Mouse (Mus musculus) forebrain, embryonic 10.5 days (tissue): ENCODE results near the gene Dcps. TPM values are rescaled to one million over a fixed set of nuclear protein-coding genes. Genes with fewer than 3 reads are reported as not detected.
A peak's percentile ranks its signal among the peaks of the same experiment; 100 is the strongest.

Source experiments
- DNase-seq: peaks from one replicate; pipeline ENCODE4 v3.0.0-alpha.2; 2017; ENCODE audit warnings: low spot score; ENCODE audit errors: extremely low spot score
- H3K27ac ChIP-seq: fragments of 300-500 bp; sonication (generic); 2 replicates; pipeline ENCODE4 v1.5.1; 2016; ENCODE audit warnings: mild to moderate bottlenecking
- H3K27me3 ChIP-seq: fragments of 300-500 bp; sonication (generic); 2 replicates; pipeline ENCODE4 v1.6.1; 2016; ENCODE audit warnings: mild to moderate bottlenecking; ENCODE audit not compliant: poor library complexity, severe bottlenecking
- H3K36me3 ChIP-seq: fragments of 300-500 bp; sonication (generic); replicated peaks from 2 replicates; pipeline ENCODE4 v1.6.1; 2016; ENCODE audit warnings: mild to moderate bottlenecking, moderate library complexity
- H3K4me1 ChIP-seq: fragments of 300-500 bp; sonication (generic); 2 replicates; pipeline ENCODE4 v1.6.1; 2016
- H3K4me3 ChIP-seq: fragments of 300-500 bp; sonication (generic); 2 replicates; pipeline ENCODE4 v1.5.1; 2016; ENCODE audit warnings: mild to moderate bottlenecking, moderate library complexity
- H3K9me3 ChIP-seq: fragments of 300-500 bp; sonication (generic); 2 replicates; pipeline ENCODE4 v1.6.1; 2016; ENCODE audit warnings: mild to moderate bottlenecking, moderate library complexity
- WGBS: fragments of 180-500 bp; shearing (Covaris S2); methylation state at CpG from one replicate; pipeline ENCODE4 v1.1.7; 2016; 5-methylcytosine and 5-hydroxymethylcytosine counted together
- polyA plus RNA-seq: library from polyadenylated mRNA; unstranded; fragments of >200 nt; fragmentation: Nextera tagmentation; extraction: Ambion mirVana; gene quantifications from 2 replicates; pipeline ENCODE4 v1.2.1, GENCODE M21; 2016

Dcps gene
- polyA plus RNA-seq, 1 experiment from 2014 or later: 113 TPM

DNA sequence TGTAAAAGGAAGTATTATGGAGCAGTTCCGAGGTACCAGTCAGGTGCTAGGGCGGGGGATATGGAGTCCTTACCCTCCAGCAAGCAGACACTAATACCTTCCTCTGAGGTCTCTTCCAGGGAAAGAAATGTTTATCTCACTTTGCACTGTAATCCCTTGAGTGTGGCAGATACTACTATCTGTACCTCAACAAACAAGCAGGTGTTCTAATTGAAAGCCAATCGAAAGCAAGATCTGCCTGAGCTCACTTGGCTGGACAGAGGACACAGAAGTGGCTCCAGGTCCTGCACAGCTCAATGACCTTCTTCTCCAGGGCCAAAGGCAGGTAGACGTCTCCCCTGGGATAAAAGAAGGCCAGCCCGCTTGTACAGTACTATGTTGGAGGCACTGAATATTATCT is 65.8 kb downstream of the Dcps start:
- H3K9me3 ChIP-seq: no peaks in the 10 kb centered on the region
- no peaks in the 10 kb centered on the region for H3K27me3 ChIP-seq
- no peak overlapping the region for H3K4me3 ChIP-seq
- H3K4me1 ChIP-seq: peaks cover 57% of the 10 kb centered on the region
- H3K27ac ChIP-seq: 0 out of 2 replicates have a peak overlapping the region, but pooled peaks have one; percentile 15
- no peak for DNase-seq
- no peaks in the 10 kb centered on the region for H3K36me3 ChIP-seq
- 85% methylated on average over 5 of the region's 5 CpGs for WGBS

DNA sequence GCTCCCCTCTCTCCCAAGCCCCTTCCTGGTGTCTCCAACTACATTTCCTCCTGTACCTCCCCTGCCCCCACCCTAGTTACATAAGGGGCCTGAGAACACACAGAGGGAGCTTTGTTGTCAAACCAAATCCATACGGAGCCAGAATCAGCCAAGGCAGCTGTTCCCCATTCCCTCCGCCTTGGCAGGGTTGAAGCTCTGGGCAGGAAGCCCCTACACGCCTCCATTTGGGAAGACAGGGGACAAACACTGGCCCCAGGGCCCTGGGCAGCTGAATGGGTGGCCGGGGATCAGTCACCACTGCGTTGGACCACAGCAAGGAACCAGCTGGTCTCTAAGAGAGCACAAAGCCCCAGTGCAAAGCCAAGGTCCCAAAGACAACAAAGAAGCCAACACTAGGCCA is 66.9 kb downstream of the Dcps start:
- Histone ChIP-seq H3K36me3 (no peaks in the 10 kb centered on the region), H3K9me3 (no peaks in the 10 kb centered on the region), H3K4me1 (peaks cover 56% of the 10 kb centered on the region), H3K27ac (peak overlapping the region; percentile 73), H3K27me3 (no peaks in the 10 kb centered on the region), H3K4me3 (no peak overlapping the region)
- DNase-seq: no peak
- 57% methylated on average over 5 of the region's 5 CpGs for WGBS

DNA sequence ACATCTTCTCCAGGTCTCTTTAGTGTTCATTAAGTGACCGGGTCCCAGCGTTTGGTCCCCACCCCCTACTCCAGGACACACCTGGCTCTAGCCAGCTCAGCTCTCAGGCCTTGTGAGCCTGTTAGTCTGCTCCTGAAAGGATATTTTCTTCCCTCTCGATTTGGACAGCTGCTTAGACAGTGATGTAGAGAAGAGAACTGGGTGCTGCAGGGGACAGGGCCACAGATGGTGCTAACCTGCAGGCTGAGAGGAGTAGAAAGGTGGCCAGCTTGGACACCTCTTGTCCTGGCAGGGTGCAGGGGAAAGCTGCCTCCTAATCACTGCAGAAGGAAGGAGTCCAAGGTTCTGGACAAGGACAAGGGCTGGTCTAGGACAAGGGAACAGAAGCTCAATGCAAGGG is 67.8 kb downstream of the Dcps start:
- Histone ChIP-seq H3K36me3 (no peaks in the 10 kb centered on the region), H3K27ac (peak overlapping the region; percentile 48; the same call in 1 of the 2 replicates), H3K4me3 (no peak overlapping the region), H3K27me3 (no peaks in the 10 kb centered on the region), H3K4me1 (peaks cover 56% of the 10 kb centered on the region), H3K9me3 (no peaks in the 10 kb centered on the region)
- 87% methylated on average over 3 of the region's 3 CpGs for WGBS
- DNase-seq: no peak

DNA sequence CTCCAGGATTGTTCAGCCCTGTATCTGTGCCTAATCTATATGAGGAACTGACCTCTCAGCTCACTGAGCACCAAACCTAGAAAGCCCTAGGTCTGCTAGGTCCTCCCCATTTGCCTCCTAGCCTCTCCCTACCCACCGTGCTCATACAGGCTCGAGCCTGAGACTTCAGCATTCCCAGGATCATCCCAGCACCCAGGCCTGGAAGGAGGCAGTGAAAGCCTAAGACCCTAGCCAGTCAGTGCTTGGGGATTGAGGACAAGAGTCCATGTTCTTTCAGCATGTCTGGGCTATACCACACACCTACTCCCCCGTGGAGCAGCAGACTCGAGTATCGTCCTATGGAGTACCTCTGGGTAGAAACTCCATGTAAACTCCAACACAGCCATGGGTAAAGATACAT is 68.5 kb downstream of the Dcps start:
- Histone ChIP-seq H3K4me3 (no peak overlapping the region), H3K27ac (no peak overlapping the region), H3K36me3 (no peaks in the 10 kb centered on the region), H3K9me3 (no peaks in the 10 kb centered on the region), H3K27me3 (no peaks in the 10 kb centered on the region), H3K4me1 (peaks cover 53% of the 10 kb centered on the region)
- no peak for DNase-seq
- WGBS: 94% methylated on average over 5 of the region's 5 CpGs

DNA sequence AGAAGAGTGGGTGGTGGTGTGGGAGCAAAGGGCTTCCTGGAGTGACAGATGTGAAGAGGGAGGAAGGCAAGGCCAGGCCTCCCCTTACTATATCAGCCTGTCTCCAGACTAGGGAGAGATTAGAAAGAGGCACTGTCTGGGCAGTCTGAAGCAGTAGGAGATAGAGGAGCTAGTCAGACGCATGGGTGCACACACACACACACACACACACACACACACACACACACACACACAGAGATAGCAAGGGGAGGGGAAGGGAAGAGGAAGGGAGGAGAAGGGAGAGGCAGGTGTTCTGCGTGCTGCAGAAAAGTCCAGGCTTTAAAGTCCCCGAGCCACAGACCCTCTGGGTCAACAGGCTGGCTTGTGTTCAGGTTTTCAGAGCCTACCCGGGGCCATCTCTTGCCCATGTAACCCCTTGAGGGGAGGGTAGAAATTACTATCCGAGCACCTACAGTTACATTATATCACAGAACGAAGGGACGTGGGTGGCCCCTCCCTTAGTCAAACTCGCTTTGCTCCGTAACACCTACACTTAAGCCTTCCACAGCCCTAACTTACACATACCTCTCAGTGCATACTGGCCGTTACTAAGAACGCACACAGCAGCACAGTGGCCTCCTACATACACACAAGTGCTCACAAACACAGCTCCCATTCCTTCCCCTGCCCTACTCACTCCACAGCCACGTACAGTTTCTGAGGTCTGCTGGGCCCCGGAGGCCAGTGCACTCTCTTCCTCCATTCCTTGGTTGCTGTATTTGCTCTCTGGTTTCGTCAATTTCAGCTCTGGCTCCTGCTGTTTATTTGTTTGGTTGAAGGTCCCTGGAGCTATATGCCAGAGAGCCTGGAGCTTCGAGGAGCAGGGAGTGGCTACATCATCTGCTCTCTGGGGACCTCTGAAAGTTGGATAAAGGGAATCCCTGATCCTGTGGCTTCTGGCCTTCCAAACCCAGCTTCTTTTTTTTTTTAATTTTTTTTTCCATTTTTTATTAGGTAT is 69.7 kb downstream of the Dcps start:
- Histone ChIP-seq H3K27ac (0 out of 2 replicates have a peak overlapping the region, but pooled peaks have one; percentile 20), H3K36me3 (no peaks in the 10 kb centered on the region), H3K9me3 (no peaks in the 10 kb centered on the region), H3K4me1 (peaks cover 41% of the 10 kb centered on the region), H3K4me3 (no peak overlapping the region), H3K27me3 (no peaks in the 10 kb centered on the region)
- 73% methylated on average over 15 of the region's 15 CpGs for WGBS
- DNase-seq: no peak

DNA sequence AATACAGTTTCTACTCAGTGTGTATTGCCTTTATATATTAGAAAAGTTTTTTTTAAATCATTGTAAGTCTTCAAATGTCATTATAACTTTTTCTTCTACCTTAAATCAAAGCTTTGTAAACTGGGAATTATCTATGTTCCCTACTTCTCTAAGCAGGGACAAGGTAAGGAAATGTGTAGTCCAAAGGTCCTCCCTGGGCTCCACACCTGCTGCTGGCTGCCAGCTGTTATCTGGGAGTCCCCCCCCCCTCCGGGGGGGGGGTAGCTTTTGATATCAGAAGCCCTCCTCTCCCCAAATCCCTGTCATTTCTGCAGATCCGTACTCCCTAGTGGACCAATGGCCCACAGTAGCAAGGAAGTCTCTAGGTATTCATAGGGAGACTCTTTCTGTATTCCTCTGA is 70.4 kb downstream of the Dcps start:
- Histone ChIP-seq H3K4me3 (no peak overlapping the region), H3K36me3 (no peaks in the 10 kb centered on the region), H3K27me3 (no peaks in the 10 kb centered on the region), H3K27ac (no peak overlapping the region), H3K4me1 (peaks cover 34% of the 10 kb centered on the region), H3K9me3 (no peaks in the 10 kb centered on the region)
- WGBS: 66% methylated on average over 2 of the region's 2 CpGs
- DNase-seq: no peak

DNA sequence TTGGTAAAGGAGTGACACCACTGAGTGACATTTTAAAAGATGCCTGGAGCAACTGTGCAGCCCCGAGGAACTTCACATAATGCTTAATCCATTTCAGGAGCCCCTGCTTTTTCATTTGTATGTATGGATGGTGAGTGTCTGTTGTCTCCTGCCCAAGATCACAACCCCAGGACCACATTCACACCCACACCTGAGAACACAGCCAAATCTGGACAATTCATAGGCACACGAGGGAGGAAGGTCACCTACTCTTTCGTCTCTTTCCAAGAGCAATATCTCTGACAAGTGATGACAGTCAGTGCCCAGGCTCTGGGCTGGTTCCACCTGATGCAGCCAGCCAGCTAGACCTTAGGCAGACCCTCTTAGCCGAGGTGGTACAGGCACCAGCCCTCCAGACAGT is 71.2 kb downstream of the Dcps start:
- DNase-seq: no peak
- H3K4me1 ChIP-seq: peaks cover 26% of the 10 kb centered on the region
- WGBS: 84% methylated on average over 4 of the region's 4 CpGs
- H3K36me3 ChIP-seq: no peaks in the 10 kb centered on the region
- no peak overlapping the region for H3K27ac ChIP-seq
- no peaks in the 10 kb centered on the region for H3K9me3 ChIP-seq
- no peaks in the 10 kb centered on the region for H3K27me3 ChIP-seq
- H3K4me3 ChIP-seq: no peak overlapping the region

DNA sequence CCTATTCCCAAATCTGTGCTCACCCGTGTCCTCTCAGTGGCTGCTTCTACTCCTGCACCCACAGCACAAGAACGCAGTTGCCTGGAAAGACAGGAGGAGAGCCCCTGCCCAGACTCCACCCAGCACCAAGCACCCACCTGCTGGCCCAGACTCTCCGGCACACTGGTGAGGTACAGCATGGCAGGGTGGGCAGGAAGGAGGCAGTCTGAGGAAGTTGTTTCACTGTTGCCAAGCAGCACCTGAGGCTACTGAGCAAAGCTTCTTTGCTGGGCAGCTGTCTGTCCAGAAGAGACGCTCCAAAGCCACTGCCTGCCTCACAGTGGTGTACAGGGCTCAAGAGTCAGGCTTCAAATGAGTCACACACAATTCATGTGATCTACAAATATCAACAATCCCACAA is 77.1 kb downstream of the Dcps start:
- H3K36me3 ChIP-seq: no peaks in the 10 kb centered on the region
- H3K4me3 ChIP-seq: no peak overlapping the region
- no peak for DNase-seq
- H3K27me3 ChIP-seq: no peaks in the 10 kb centered on the region
- H3K27ac ChIP-seq: no peak overlapping the region
- H3K9me3 ChIP-seq: no peaks in the 10 kb centered on the region
- 0 out of 2 replicates have a peak, but pooled peaks cover 4% of the 10 kb centered on the region for H3K4me1 ChIP-seq
- 85% methylated on average over 4 of the region's 4 CpGs for WGBS

DNA sequence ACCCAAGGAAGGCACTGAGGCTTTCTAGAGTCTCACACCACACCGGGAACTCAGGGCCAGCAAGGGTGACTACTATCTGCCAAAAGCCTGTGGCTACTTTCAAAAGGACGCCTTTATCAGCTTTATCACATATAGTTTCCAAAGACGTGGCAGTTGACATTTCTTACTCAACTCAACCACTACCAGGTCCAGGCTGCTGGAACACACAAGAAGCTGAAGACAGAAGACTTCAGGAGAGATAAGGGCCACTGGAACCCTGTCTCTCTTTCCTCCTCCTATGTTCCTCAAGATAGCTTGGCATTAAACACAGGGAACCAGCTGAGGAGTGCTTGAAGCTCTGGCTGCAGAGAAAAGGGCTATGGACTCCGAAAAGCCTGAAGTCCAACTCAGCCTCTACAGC is 78.0 kb downstream of the Dcps start:
- 0 out of 2 replicates have a peak, but pooled peaks cover 4% of the 10 kb centered on the region for H3K4me1 ChIP-seq
- no peak overlapping the region for H3K4me3 ChIP-seq
- H3K27me3 ChIP-seq: no peaks in the 10 kb centered on the region
- DNase-seq: no peak
- no peak overlapping the region for H3K27ac ChIP-seq
- WGBS: 90% methylated on average over 4 of the region's 4 CpGs
- H3K9me3 ChIP-seq: no peaks in the 10 kb centered on the region
- H3K36me3 ChIP-seq: no peaks in the 10 kb centered on the region

DNA sequence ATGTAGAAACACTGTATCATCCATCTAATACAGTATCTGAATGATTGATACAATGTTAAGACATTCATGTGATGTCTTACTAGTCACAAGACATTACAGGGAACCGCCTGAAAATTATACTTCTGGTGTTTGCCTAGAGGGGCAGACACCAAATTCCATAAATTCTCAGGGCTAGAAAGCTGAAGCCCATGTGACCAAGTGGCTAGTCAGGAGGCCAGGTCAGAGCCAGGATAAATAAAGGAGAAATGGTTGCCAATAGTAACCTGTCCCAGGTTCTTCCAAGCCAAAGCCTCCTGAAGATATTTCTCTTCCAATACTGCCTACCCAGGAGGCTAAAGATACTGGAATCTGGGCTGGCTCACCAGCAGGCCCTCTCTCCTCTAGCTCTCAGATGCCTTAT is 80.1 kb downstream of the Dcps start:
- H3K4me1 ChIP-seq: 0 out of 2 replicates have a peak, but pooled peaks cover 4% of the 10 kb centered on the region
- 82% methylated on average over 1 of the region's 1 CpGs for WGBS
- H3K27me3 ChIP-seq: no peaks in the 10 kb centered on the region
- H3K27ac ChIP-seq: no peak overlapping the region
- no peak for DNase-seq
- no peaks in the 10 kb centered on the region for H3K36me3 ChIP-seq
- H3K9me3 ChIP-seq: no peaks in the 10 kb centered on the region
- H3K4me3 ChIP-seq: no peak overlapping the region

DNA sequence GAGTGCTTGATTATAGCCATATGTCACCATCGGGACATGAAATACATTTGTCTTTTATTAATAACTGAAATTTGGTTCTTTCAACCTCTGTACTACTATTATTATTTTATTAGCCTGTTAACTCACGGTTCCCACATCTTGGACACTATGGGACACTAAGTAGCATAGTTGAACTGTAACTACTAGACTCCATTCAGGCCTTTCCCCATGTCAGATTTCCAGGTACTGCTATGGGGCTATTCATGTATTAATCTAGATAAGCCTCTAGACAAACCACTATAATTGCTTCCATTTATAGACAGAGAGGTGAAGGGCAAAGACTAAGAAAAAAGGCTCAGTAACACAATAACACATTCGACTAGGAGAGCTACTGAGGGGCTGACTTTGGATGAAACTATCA is 82.5 kb downstream of the Dcps start:
- WGBS: 90% methylated on average over 3 of the region's 3 CpGs
- DNase-seq: no peak
- no peak overlapping the region for H3K27ac ChIP-seq
- no peak overlapping the region for H3K4me3 ChIP-seq
- H3K27me3 ChIP-seq: no peaks in the 10 kb centered on the region
- no peaks in the 10 kb centered on the region for H3K36me3 ChIP-seq
- H3K9me3 ChIP-seq: no peaks in the 10 kb centered on the region
- 0 out of 2 replicates have a peak, but pooled peaks cover 4% of the 10 kb centered on the region for H3K4me1 ChIP-seq

DNA sequence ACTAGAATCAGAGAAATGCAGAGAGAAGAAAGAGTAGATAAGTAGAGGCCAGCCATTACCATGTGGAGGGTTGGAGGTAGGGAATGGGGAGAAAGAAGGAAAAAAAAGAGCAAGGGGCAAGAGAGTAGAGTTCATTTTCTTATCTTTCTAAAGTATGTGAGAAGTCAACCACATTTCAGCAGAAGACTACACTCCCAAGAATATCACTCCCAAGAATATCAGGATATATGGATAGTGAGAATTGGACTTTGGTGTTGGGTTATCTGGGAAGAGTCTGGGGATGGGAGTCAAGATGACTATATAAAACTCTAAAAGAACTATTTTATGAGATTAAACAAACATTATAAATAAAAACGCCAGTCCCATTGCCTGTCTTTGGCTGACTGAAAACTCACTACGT is 83.0 kb downstream of the Dcps start:
- no peak overlapping the region for H3K4me3 ChIP-seq
- DNase-seq: no peak
- H3K36me3 ChIP-seq: no peaks in the 10 kb centered on the region
- H3K9me3 ChIP-seq: no peaks in the 10 kb centered on the region
- 88% methylated on average over 2 of the region's 2 CpGs for WGBS
- no peak overlapping the region for H3K27ac ChIP-seq
- H3K27me3 ChIP-seq: no peaks in the 10 kb centered on the region
- H3K4me1 ChIP-seq: 0 out of 2 replicates have a peak, but pooled peaks cover 4% of the 10 kb centered on the region
